Mouse (Mus musculus) heart, embryonic 15.5 days (tissue): ENCODE data around the gene Sirpa. TPM values are rescaled to one million over a fixed set of nuclear protein-coding genes. Genes with fewer than 3 reads are reported as not detected.

ENCODE experiments used
- ATAC-seq: fragments of 200-750 bp; cut with Nextera tagmentation; replicated peaks from 2 replicates; pipeline ENCODE4 v1.8.0; 2017; ENCODE audit warnings: low read depth, moderate TSS enrichment; ENCODE audit not compliant: insufficient number of reproducible peaks, insufficient read depth, low FRiP score
- H3K27ac ChIP-seq: fragments of 300-500 bp; sonication (generic); 2 replicates; pipeline ENCODE4 v1.5.1; 2015; ENCODE audit warnings: mild to moderate bottlenecking, inconsistent platforms
- H3K27me3 ChIP-seq: fragments of 300-500 bp; sonication (generic); 2 replicates; pipeline ENCODE4 v1.6.1; 2015; ENCODE audit warnings: inconsistent platforms
- H3K36me3 ChIP-seq: fragments of 300-500 bp; sonication (generic); 2 replicates; pipeline ENCODE4 v1.6.1; 2015; ENCODE audit warnings: mild to moderate bottlenecking, inconsistent platforms
- H3K4me1 ChIP-seq: fragments of 300-500 bp; sonication (generic); replicated peaks from 2 replicates; pipeline ENCODE4 v1.6.1; 2015; ENCODE audit warnings: inconsistent platforms
- H3K4me2 ChIP-seq: fragments of 300-500 bp; sonication (generic); 2 replicates; pipeline ENCODE4 v1.6.1; 2015; ENCODE audit warnings: inconsistent platforms, mild to moderate bottlenecking, moderate library complexity
- H3K4me3 ChIP-seq: fragments of 300-500 bp; sonication (generic); 2 replicates; pipeline ENCODE4 v1.5.1; 2015; ENCODE audit warnings: mild to moderate bottlenecking, inconsistent platforms
- H3K9ac ChIP-seq: fragments of 300-500 bp; sonication (generic); 2 replicates; pipeline ENCODE4 v1.6.1; 2015; ENCODE audit warnings: mild to moderate bottlenecking, inconsistent platforms
- H3K9me3 ChIP-seq: fragments of 300-500 bp; sonication (generic); replicated peaks from 2 replicates; pipeline ENCODE4 v1.6.1; 2016; ENCODE audit warnings: inconsistent platforms
- WGBS: fragments of 180-500 bp; shearing (Covaris S2); methylation state at CpG from one replicate; pipeline ENCODE4 v1.1.7; 2015; ENCODE audit warnings: mixed read lengths; 5-methylcytosine and 5-hydroxymethylcytosine counted together
- polyA plus RNA-seq: library from polyadenylated mRNA; unstranded; fragments of >200 nt; fragmentation: Nextera tagmentation; extraction: Ambion mirVana; gene quantifications from 2 replicates; pipeline ENCODE4 v1.2.1, GENCODE M21; 2015

Sirpa gene
- polyA plus RNA-seq, 1 experiment from 2014 or later = 13.8 TPM

- Histone ChIP-seq H3K36me3 (no peaks in the 10 kb centered on the region), H3K4me2 (no peak overlapping the region), H3K9me3 (no peaks in the 10 kb centered on the region), H3K4me1 (0 out of 2 replicates have a peak, but pooled peaks cover 2% of the 10 kb centered on the region), H3K4me3 (no peak overlapping the region), H3K27ac (no peak overlapping the region), H3K9ac (no peak overlapping the region), H3K27me3 (peaks cover 3% of the 10 kb centered on the region; the same call in 1 of the 2 replicates)
- ATAC-seq = no peak
- 72% methylated on average over 5 of the region's 5 CpGs for WGBS
These were observed 28.5 kb upstream of the Sirpa start for GRCm38 (mm10) chr2:129563944-129564709.

DNA sequence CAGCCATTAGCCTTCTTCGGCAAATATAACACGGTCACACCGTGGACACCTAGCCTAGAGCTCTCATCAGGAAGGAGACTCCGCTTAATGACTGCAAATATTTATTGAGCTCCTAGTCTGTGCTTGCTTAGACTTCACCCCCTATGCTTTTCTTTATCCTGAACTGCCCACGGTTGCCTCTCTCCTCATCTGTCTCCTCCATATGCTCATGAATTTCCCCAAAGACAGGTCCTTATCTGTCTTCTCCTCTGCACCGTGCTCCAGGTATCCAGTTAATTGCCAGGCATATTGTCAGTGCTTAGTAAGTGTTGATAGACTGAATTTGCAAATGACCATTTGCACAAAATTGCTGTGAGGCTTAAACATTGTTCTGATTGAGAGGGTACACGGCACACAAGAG lies 23.5 kb upstream of the Sirpa start:
- Histone ChIP-seq H3K36me3 (no peaks in the 10 kb centered on the region), H3K9ac (no peak overlapping the region), H3K4me3 (no peak overlapping the region), H3K27me3 (peaks cover 29% of the 10 kb centered on the region), H3K9me3 (no peaks in the 10 kb centered on the region), H3K4me1 (peaks cover under 1% of the 10 kb centered on the region), H3K4me2 (no peak overlapping the region), H3K27ac (no peak overlapping the region)
- no peak for ATAC-seq
- WGBS = 63% methylated on average over 7 of the region's 7 CpGs

DNA sequence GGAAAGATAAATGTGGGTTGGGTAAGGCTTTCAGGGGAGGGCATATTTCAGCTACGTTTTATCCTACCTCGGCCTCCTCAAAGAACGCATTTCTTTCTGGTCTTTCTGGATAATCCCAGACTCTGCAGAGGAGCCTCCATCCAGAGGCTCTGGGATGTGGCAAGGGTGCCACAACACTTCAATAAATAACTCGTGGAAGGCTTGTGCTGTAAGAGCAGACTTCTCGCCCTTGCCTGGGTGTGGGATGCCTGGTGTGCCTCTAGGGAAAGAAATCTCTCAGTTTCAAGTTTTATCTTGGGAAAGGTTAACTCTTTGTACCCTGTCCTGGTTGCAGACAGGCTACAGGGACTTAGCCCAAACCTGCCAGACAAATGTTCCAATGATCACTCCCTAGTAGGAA lies 23.1 kb upstream of the Sirpa start:
- H3K4me3 ChIP-seq = no peak overlapping the region
- peaks cover 5% of the 10 kb centered on the region for H3K4me1 ChIP-seq
- no peak for ATAC-seq
- WGBS = 57% methylated on average over 5 of the region's 5 CpGs
- no peak overlapping the region for H3K27ac ChIP-seq
- no peak overlapping the region for H3K9ac ChIP-seq
- no peaks in the 10 kb centered on the region for H3K9me3 ChIP-seq
- H3K4me2 ChIP-seq = no peak overlapping the region
- H3K36me3 ChIP-seq = no peaks in the 10 kb centered on the region
- peaks cover 33% of the 10 kb centered on the region for H3K27me3 ChIP-seq

DNA sequence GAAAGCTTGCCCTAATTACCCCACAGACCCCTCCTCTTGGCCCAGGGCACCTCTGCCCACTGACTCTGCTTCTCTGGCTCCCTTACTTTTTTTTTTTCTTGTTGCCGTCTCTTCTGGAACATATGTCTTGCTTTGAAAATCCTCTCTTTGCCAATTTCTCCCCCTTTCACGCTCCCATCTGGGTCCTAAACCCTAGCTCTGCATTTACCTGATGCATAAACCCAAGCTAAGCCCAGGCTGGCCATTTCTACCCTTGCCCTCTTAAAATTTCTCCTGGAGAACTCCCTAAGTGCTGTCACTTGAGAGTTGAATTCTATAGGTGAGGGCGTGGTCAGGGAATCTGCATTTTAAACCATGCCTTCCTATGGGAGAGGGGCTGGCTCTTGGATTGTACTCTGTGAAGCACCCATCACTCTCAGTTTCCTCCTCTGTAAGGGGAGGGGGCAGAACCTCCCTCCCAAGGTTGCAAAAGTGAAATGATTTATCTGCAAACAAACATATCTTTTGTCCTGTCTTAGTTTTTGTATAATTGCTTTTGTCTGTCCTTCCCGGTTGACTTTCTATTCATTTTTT lies 18.8 kb upstream of the Sirpa start:
- peaks cover 44% of the 10 kb centered on the region for H3K27me3 ChIP-seq
- peaks cover 7% of the 10 kb centered on the region for H3K4me1 ChIP-seq
- no peak overlapping the region for H3K4me3 ChIP-seq
- ATAC-seq = no peak
- H3K9me3 ChIP-seq = no peaks in the 10 kb centered on the region
- H3K36me3 ChIP-seq = no peaks in the 10 kb centered on the region
- peak overlapping the region; percentile 47; the same call in 1 of the 2 replicates for H3K4me2 ChIP-seq
- H3K27ac ChIP-seq = no peak overlapping the region
- no peak overlapping the region for H3K9ac ChIP-seq
- WGBS = 35% methylated on average over 4 of the region's 4 CpGs

GRCm38 (mm10) chr2:129574395-129575046 lies 18.1 kb upstream of the Sirpa start:
- peaks cover 7% of the 10 kb centered on the region for H3K4me1 ChIP-seq
- H3K27ac ChIP-seq = no peak overlapping the region
- H3K4me2 ChIP-seq = peak overlapping the region; percentile 47
- no peaks in the 10 kb centered on the region for H3K9me3 ChIP-seq
- no peak overlapping the region for H3K9ac ChIP-seq
- 20% methylated on average over 24 of the region's 24 CpGs for WGBS
- H3K4me3 ChIP-seq = no peak overlapping the region
- H3K36me3 ChIP-seq = no peaks in the 10 kb centered on the region
- no peak for ATAC-seq
- peaks cover 44% of the 10 kb centered on the region for H3K27me3 ChIP-seq

- H3K27ac ChIP-seq = no peak overlapping the region
- peaks cover 7% of the 10 kb centered on the region for H3K4me1 ChIP-seq
- H3K9ac ChIP-seq = no peak overlapping the region
- H3K9me3 ChIP-seq = no peaks in the 10 kb centered on the region
- no peak overlapping the region for H3K4me3 ChIP-seq
- no peak for ATAC-seq
- WGBS = 93% methylated on average over 4 of the region's 4 CpGs
- H3K4me2 ChIP-seq = no peak overlapping the region
- peaks cover 39% of the 10 kb centered on the region for H3K27me3 ChIP-seq
- H3K36me3 ChIP-seq = no peaks in the 10 kb centered on the region
These were observed 17.5 kb upstream of the Sirpa start for GRCm38 (mm10) chr2:129575113-129575512.

GRCm38 (mm10) chr2:129576611-129577447 lies 15.8 kb upstream of the Sirpa start:
- H3K27me3 ChIP-seq = peaks cover 32% of the 10 kb centered on the region

GRCm38 (mm10) chr2:129580656-129581055 lies 12.0 kb upstream of the Sirpa start:
- Histone ChIP-seq H3K4me1 (no peaks in the 10 kb centered on the region), H3K27me3 (0 out of 2 replicates have a peak, but pooled peaks cover 6% of the 10 kb centered on the region), H3K4me2 (no peak overlapping the region), H3K4me3 (no peak overlapping the region), H3K9ac (no peak overlapping the region), H3K27ac (no peak overlapping the region), H3K36me3 (no peaks in the 10 kb centered on the region), H3K9me3 (no peaks in the 10 kb centered on the region)
- 0 out of 2 replicates have a peak, but pooled peaks have one; percentile 24 for ATAC-seq
- WGBS = 43% methylated on average over 4 of the region's 4 CpGs

More at GRCm38 (mm10) chr2:129576611-129577447, 15.8 kb upstream of the Sirpa start:
- H3K4me3 ChIP-seq = no peak overlapping the region
- 79% methylated on average over 8 of the region's 8 CpGs for WGBS
- H3K4me2 ChIP-seq = no peak overlapping the region
- no peak overlapping the region for H3K9ac ChIP-seq
- H3K9me3 ChIP-seq = no peaks in the 10 kb centered on the region
- H3K36me3 ChIP-seq = no peaks in the 10 kb centered on the region
- no peak overlapping the region for H3K27ac ChIP-seq
- peaks cover 7% of the 10 kb centered on the region for H3K4me1 ChIP-seq
- ATAC-seq = no peak

GRCm38 (mm10) chr2:129581826-129582225 lies 10.8 kb upstream of the Sirpa start:
- Histone ChIP-seq H3K27ac (no peak overlapping the region), H3K4me3 (no peak overlapping the region), H3K27me3 (0 out of 2 replicates have a peak, but pooled peaks cover 6% of the 10 kb centered on the region), H3K4me1 (no peaks in the 10 kb centered on the region), H3K4me2 (no peak overlapping the region), H3K36me3 (no peaks in the 10 kb centered on the region), H3K9me3 (no peaks in the 10 kb centered on the region), H3K9ac (no peak overlapping the region)
- 46% methylated on average over 3 of the region's 3 CpGs for WGBS
- no peak for ATAC-seq

DNA sequence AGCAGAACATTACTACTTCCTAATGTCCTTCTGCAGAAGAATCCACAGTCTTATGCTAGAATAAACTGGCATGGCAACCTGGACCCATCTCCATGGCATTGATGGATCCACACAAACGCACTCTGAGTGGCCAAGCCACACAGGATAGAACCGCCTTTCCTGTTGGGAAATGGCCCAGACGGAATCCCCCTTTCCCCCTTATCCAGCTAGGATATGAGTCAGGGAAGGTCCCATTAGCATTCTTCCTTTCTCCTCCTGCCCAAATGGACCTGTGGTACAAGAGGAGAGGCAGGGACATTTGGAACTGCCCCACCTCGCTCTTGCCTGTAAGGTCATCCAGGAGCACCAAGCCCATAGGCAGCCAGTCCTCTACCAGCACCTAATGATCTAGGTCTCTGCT lies 10.4 kb upstream of the Sirpa start:
- Histone ChIP-seq H3K36me3 (no peaks in the 10 kb centered on the region), H3K9me3 (no peaks in the 10 kb centered on the region), H3K4me3 (no peak overlapping the region), H3K4me2 (no peak overlapping the region), H3K4me1 (no peaks in the 10 kb centered on the region), H3K9ac (no peak overlapping the region), H3K27ac (no peak overlapping the region), H3K27me3 (0 out of 2 replicates have a peak, but pooled peaks cover 6% of the 10 kb centered on the region)
- 79% methylated on average over 4 of the region's 4 CpGs for WGBS
- ATAC-seq = no peak

GRCm38 (mm10) chr2:129584905-129585304 lies 7.7 kb upstream of the Sirpa start:
- 30% methylated on average over 1 of the region's 1 CpGs for WGBS

More at GRCm38 (mm10) chr2:129584905-129585304, 7.7 kb upstream of the Sirpa start:
- Histone ChIP-seq H3K4me1 (peaks cover 3% of the 10 kb centered on the region), H3K4me2 (no peak overlapping the region), H3K9ac (no peak overlapping the region), H3K27me3 (no peaks in the 10 kb centered on the region), H3K27ac (no peak overlapping the region), H3K9me3 (no peaks in the 10 kb centered on the region), H3K4me3 (no peak overlapping the region), H3K36me3 (no peaks in the 10 kb centered on the region)
- ATAC-seq = no peak
